Mouse (Mus musculus) adrenal gland, adult (tissue): ENCODE data around the gene Colec11.

Source experiments
- DNase-seq, 2 experiments: peaks; one replicate each; pipeline ENCODE4 v3.0.0; 2022 to 2023; ENCODE audit warnings: low spot score in 1 of 2; ENCODE audit not compliant: inconsistent age in 2 of 2

Gene Colec11

GRCm38 (mm10) chr12:28623195-28623594, at the start of gene Colec11:
TSS of gene Colec11 (minus strand) at chr12:28623377.
- no peak for DNase-seq

- no peak for DNase-seq
These were observed 44.1 kb upstream of the Colec11 start for GRCm38 (mm10) chr12:28667287-28667686.

GRCm38 (mm10) chr12:28666734-28667133, 43.6 kb upstream of the Colec11 start:
- no peak for DNase-seq

DNA sequence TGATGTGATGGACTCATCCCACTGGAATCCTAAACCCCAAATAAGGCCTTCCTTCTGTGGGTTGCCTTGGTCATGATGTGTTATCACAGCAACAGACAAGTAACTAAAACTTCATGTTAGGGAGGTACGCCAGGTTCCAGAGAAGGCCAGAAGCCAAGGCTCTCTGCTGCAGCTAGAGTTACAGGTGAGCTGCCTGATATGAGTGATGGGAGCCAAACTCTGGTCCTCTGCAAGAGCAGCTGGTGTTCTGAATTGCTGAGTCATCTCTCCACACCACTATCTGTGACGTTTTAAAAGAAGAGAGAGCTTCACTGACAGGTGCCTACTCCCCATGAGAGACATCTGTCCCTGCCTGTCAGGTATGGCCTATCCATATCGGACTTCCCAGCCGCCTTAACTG, 39.5 kb upstream of the Colec11 start:
- DNase-seq: no peak

DNA sequence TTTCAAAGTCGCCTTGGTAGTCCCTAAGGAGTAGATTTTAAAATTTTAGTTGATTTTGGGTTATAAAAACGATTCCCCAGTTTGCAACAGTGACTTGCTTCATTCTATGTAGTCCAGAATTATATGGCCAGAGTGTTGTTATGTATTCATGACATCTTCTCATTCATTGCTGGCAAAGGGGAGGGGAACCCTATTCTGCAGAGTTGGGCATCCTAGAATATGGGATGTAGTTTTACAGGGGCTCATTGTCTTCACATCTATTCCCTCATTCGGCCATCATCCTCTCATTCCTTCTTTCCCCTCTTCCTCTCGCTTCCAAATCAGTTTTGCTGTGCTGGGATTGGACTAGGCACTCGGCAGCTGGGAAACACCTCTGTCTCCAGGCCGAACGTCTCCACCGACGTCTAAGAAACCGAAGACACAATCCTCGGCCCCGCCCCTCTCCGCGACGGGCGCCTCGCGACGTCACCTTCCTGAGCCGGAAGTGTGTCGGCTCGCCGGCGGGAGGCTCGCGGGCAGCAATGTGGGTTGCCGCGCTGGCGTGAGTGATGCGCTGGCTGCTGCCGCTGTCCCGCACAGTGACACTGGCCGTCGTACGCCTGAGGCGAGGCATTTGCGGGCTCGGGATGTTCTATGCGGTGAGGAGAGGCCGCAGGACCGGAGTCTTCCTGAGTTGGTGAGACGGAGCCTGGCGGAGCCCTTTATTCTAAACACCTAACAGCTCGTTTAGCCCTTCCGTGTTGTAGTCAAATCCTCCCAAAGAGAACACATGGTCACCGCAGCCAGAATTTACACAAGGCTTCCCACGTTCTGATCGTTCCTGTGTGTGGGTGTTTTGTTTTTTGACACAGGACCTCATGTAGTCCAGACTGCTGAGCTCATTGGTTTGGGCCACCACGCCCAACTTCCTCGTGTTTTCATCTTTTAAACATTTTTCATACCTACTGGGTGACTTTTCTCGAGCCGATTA, 26.2 kb upstream of the Colec11 start, which contains the start of gene Rnaseh1:
Gene Rnaseh1, plus strand, starts transcription at position 462 of the 970 bp plus-strand sequence.
- DNase-seq: peak; percentile 91 to 96

GRCm38 (mm10) chr12:28638778-28639177, 15.6 kb upstream of the Colec11 start:
- DNase-seq: no peak

DNA sequence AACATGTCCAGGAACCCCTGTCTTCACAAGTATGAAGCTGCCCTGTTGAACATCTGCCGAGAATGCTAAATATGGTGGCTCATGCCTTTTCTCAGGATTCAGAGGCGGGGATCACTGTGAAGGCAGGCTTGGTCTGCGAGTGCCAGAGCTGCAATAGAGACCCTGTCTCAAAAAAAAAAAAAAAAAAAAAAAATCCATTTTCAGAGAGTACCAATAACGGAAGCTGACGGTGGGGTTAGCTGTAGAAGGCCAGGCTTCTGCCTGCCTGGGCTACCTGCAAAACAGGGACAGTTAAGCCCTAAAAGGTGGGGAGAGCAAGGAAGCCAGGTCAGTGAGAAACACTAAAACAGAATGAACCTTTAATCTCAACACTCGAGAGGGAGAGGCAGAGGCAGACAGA, 13.4 kb upstream of the Colec11 start:
- no peak for DNase-seq

- peak; percentile 95 to 98 for DNase-seq
These were observed 12.6 kb upstream of the Colec11 start, which contains the start of gene Rps7 for GRCm38 (mm10) chr12:28635535-28636476. TSS of gene Rps7 (minus strand) at chr12:28635953.

DNA sequence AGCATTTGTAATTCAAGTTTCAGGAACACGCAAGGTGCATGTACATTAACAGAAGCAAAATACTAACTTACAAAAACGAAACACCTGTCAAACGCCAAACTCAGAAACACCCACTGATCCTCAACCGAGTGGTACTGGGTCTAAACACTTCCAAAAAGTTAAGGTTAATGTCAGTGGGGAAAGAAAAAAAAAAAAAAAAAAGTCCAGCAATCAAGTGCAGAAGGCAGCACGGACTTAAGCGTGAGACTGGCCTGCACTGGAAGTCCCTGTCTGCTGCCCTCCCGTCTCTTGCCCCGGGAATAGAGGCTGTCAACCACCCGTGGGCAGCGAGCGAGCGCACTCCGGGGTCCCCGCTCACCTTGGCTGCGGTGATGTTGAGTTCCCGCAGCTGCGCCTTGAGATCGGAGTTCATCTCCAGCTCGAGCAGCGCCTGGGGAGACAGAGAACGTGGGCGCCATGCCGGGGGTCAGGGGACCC, 11.9 kb upstream of the Colec11 start:
- DNase-seq: no peak

GRCm38 (mm10) chr12:28628436-28628835, 5.3 kb upstream of the Colec11 start:
- DNase-seq: no peak

DNA sequence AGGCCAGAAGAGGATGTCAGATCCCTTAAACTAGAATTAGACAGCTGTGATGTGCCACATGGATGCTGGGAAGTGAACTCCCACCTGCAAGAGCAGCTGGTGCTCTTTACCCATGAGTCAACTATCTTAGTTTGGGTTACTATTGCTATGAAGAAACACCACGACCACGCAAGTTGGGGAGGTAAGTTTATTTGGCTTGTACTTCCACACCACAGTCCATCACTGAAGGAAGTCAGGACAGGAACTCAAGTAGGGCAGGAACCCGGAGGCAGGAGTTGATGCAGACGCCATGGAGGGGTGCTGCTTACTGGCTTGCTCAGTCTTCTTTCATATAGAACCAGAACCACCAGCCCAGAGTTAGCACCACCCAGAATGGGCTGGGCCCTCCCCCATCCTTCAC, 3.9 kb upstream of the Colec11 start:
- DNase-seq: no peak

DNA sequence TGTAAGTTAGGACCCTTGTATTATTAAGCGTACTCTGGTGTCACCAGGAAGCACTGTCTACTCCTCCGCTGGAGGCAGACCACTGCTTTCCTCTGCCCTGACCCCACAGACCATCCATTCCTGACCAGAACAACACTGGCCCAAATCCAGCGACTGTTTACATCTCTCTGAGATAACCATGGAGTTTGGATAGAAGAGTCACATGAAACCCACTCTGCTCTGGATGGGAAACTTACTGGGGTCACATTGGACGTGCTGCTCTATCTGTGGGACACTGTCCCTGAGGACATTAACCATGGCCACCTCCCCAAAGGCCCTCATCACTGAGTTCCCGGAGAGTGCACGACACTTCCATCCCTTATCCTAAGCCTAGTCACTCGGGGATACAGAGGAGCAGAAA, 2.2 kb upstream of the Colec11 start:
- no peak for DNase-seq

DNA sequence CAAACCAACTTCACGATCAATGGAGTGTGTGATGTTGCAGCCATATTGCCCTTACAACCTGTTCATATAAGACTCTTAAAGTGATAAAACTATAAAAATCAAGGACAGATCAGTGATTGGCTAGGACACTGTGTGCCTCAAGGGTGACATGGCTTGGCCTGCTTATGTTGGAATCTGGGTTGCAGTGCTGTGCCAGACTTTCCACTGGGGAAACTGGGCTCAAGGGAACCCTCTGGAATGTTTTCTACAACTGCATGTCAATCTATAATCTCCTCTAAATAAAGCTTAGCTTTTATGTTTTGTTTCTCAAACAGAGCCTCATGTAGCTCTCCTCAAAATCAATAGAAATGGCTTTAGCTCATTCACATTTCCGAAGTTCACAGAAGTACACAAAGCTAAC, 1.1 kb upstream of the Colec11 start:
- DNase-seq: no peak

DNA sequence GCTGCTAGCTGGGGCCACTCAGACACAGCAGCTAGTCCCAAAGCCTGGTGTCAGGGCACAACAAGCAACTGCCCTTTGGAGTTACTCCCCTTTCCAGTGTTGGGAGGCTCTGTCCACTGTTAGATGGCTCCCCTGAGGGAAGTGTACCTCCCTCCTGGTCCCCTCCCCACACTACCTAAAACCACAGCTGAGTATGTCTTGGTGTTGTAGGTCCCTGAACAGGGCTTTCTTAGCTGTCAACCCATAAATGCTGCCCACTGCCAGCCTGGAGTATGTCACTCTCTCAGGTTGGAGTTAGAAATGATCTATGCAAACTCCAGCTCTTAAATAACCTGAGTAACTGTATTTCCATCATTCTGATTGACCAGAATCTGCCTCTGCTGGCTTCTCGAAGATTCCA, 536 bp downstream of the Colec11 start:
- no peak for DNase-seq

- no peak for DNase-seq
These were observed 1.0 kb downstream of the Colec11 start for GRCm38 (mm10) chr12:28622167-28622532.

DNA sequence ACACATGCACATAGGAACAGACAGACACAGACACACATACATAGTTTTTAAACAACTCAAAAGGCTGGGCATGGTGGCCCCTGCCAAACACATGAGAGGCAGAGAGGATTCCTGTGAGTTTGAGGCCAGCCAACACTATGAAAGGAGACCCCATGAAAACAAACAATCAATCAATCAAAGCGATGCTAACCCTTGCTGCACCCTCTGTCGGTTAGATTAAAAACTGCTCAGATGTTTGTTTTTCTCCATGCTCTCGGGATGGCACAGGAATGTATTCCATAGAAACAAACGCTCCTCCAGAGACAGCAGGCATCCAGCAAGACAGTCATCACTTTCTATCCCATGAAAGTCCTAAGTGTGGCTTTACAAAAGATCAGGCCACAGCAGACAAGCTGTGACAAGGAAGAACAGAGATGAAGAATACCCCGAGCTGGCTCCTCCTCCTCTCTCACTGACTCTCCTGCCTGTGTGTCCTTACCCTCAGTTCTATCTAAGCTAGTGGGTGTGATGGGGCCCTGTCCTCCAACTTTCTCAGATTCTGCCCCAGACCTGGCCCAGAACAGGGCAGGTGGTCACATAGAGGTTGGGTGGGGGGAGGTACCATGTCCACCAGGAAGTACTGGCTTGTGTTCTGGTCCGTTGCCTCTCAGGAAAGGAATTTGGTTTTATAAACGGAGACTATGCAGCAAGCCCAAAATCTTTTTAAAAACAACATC, 1.6 kb downstream of the Colec11 start:
- DNase-seq: no peak

GRCm38 (mm10) chr12:28617297-28617696, 5.9 kb downstream of the Colec11 start:
- no peak for DNase-seq

- DNase-seq: no peak
These were observed 8.8 kb downstream of the Colec11 start for GRCm38 (mm10) chr12:28614401-28614800.

DNA sequence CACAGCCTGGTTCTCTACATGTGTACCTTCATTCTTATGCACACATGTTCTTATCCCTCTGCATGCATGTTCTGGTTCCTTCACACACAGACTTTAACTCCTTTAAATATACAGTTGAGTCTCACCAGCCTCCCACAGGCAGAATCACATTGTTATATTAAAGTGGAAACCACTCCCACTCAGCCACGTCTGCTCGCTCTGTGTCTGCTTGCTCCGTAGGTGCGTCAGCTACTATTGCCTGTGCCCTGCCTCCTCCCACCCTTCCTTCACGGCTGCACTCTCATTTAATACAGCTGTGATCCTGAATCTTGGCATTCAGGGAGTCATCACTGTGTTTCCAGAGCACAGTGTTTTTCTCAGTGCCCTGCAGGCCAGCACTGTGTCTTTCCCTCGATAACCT, 10.8 kb downstream of the Colec11 start:
- no peak for DNase-seq

DNA sequence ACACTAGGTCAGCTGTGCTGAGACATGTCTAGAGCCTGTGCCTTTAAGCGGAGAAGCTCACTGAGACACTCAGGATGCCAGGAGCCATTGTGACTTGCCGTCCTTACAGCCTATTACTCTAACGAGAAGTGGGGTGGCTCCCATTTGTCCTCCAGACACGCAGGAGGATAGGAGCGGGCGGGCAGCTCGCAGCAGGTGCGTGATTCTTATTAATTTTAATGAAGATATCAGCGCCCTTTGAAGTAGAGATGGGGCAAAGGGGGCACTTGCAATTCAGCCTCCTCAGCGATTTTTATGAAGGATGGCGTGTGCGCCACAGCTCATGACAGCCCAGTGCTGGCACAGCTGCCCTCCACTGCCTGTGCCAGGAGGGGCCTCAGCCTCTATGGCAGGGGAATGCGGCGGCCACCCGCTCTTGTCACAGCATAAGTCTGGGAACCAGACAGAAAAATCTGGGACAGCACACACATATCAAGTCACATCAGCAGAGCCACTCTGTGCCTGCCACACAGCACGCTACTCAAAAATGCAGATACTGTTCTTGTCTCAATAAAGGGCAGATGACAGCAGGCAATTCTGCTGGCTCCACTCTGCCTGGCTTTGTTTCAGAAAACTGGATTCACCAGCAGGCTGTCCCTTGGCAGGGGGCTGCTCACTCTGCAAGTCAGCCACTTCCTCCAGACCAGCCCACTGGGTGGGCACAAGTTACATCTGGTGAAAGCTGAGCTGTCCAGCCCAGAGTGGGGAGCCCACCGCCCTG, 15.5 kb downstream of the Colec11 start:
- DNase-seq: no peak
